Mouse (Mus musculus) thymus, adult 2 months (tissue): Measurements from ENCODE around the gene Coro1b. TPM values are rescaled to one million over a fixed set of nuclear protein-coding genes. Genes with fewer than 3 reads are reported as not detected.
"Not testable (repeated sequence)": the region's sequence is repeated elsewhere in the genome, so short reads cannot be mapped to it uniquely, and the experiment has no call there.

Experiments used
- DNase-seq: peaks from one replicate; pipeline ENCODE4 v3.0.0; 2021
- H3K27ac ChIP-seq: fragments of 200-500 bp; 2 replicates; pipeline ENCODE4 v1.5.1; 2012; ENCODE audit warnings: low read length, control low read depth; ENCODE audit not compliant: control insufficient read depth, insufficient read depth
- H3K27me3 ChIP-seq: fragments of 200-500 bp; 2 replicates; pipeline ENCODE4 v1.6.1; 2012; ENCODE audit warnings: mild to moderate bottlenecking, low read length, moderate library complexity, mixed read lengths; ENCODE audit not compliant: control insufficient read depth, insufficient read depth
- H3K36me3 ChIP-seq: fragments of 200-500 bp; 2 replicates; pipeline ENCODE4 v1.6.1; 2012; ENCODE audit warnings: mild to moderate bottlenecking, low read length, moderate library complexity; ENCODE audit not compliant: control insufficient read depth, insufficient read depth
- H3K4me1 ChIP-seq: fragments of 200-500 bp; replicated peaks from 2 replicates; pipeline ENCODE4 v1.6.1; 2012; ENCODE audit warnings: low read length; ENCODE audit not compliant: control insufficient read depth, insufficient read depth
- H3K4me3 ChIP-seq: fragments of 200-500 bp; 2 replicates; pipeline ENCODE4 v1.5.1; 2012; ENCODE audit warnings: mild to moderate bottlenecking, low read length, control low read depth, moderate library complexity; ENCODE audit not compliant: control insufficient read depth, insufficient read depth
- CTCF ChIP-seq: fragments of 200-500 bp; IDR thresholded peaks from 2 replicates; pipeline ENCODE4 v1.5.1; 2012; ENCODE audit warnings: mild to moderate bottlenecking, control low read depth, low read length, moderate library complexity, borderline replicate concordance; ENCODE audit not compliant: control insufficient read depth, poor library complexity, insufficient read depth; ENCODE audit errors: extremely low read depth
- POLR2A ChIP-seq: fragments of 200-500 bp; IDR thresholded peaks from 2 replicates; pipeline ENCODE4 v1.6.1; 2012; ENCODE audit warnings: mild to moderate bottlenecking, low read length, control low read depth, moderate library complexity; ENCODE audit not compliant: control insufficient read depth, poor library complexity, insufficient read depth; ENCODE audit errors: extremely low read depth
- WGBS: fragments of 180-500 bp; shearing (Covaris S2); methylation state at CpG from one replicate; pipeline ENCODE4 v1.1.7; 2018; 5-methylcytosine and 5-hydroxymethylcytosine counted together
- polyA plus RNA-seq: library from polyadenylated mRNA; depleted of rRNA; stranded (reverse); fragments of >200 nt; gene quantifications from 2 replicates; pipeline ENCODE4 v1.2.3, GENCODE M21; 2012

Coro1b gene
- polyA plus RNA-seq, 1 experiment, result 508 TPM

DNA sequence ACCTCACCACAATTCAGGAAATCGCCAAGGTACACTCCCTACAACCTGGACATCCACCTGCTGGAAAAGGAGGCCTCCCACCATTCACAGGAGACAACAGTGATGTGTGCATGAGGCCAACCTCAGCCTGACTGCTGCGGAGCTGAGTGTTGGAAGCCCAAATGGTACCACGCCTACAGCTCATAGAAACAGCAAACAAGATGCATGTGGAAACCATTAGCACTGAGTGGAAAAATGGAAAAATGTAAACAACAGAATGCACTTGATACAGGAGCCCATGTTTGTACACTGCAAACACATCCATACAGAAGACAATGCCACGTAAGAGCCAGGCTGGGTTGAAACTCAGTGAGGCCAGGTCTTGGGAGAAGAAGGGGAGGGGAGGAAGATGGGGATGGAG is 24.0 kb upstream of the Coro1b start:
- peaks cover 3% of the 10 kb centered on the region; the same call in 1 of the 2 replicates for H3K36me3 ChIP-seq
- WGBS, result 94% methylated on average over 4 of the region's 4 CpGs
- H3K27ac ChIP-seq, result no peak overlapping the region
- peaks cover 30% of the 10 kb centered on the region for H3K4me1 ChIP-seq
- TF ChIP-seq CTCF (no peak), POLR2A (no peak)
- no peaks in the 10 kb centered on the region for H3K27me3 ChIP-seq
- no peak overlapping the region for H3K4me3 ChIP-seq
- DNase-seq, result no peak

DNA sequence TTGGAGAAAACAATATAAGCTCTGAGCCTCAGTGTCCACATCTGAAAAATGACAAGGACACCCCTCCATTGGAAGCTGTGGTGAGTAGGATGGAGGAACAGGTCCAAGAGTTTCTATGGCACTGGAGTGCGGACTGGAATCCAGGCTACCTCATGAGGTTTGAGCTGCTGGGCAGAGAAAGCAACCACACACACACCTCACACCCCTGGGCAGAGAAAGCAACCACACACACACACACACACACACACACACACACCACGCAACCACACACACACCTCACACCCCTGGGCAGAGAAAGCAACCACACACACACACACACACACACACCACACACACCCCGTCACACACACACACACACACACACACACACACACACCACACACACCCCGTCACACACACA is 23.2 kb upstream of the Coro1b start:
- H3K4me1 ChIP-seq, result peaks cover 26% of the 10 kb centered on the region
- not testable (repeated sequence) for H3K27ac ChIP-seq, DNase-seq, H3K36me3 ChIP-seq, H3K4me3 ChIP-seq, H3K27me3 ChIP-seq
- WGBS, result 18% methylated on average over 4 of the region's 4 CpGs

DNA sequence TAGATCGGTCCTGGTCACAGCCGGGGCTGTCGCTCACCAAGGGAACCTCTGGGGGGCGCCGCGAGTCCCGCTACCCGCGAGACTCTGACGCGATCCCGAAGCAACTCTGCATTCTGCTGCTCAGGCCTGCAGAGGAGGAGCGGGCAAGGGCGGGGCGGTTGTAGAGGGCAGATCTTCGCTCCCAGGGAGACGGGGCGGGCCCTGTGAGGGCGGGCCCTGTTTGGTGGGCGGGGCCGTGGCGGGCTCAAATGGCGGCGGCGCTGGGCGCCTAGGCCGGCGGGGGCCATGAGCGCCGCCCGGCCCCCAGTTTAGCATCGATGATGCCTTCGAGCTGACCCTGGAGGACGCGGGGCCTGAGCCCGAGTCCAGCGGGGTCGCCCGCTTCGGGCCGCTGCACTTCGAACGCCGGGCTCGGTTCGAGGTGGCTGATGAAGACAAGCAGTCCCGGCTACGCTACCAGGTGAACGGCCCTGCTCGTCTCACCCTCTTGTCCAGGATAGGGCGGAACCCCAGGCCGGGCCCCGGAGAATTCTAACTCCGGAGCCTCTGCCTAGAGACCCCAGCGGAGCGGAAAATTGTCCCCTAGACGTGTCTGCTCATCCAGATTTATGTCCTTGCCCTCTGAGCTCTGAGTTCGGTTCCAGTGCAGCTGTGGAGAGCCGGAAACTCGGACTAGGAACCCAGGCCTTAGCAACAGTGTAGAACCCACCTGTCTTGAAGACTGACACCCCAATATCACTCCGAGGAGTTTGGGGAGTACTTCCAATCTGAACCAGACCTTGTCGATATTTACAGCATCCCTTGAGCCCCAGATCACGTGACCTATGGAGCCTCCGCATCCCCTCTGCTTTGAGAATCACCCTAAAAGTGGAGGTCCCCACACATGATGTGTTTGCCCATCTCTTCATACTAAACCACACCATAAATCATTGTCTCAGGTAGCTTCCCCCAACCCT is 22.4 kb upstream of the Coro1b start, which contains the start of gene Aip:
Gene Aip, minus strand, starts transcription at position 118 of the 956 bp plus-strand sequence.
- H3K27me3 ChIP-seq, result no peaks in the 10 kb centered on the region
- H3K36me3 ChIP-seq, result peaks cover 3% of the 10 kb centered on the region; the same call in 1 of the 2 replicates
- TF ChIP-seq CTCF, result peak; percentile 84
- TF ChIP-seq POLR2A, result peak; percentile 74
- H3K4me3 ChIP-seq, result peak within 1 kb of the TSS; percentile 73
- DNase-seq, result peak; percentile 99
- H3K4me1 ChIP-seq, result peaks cover 20% of the 10 kb centered on the region
- H3K27ac ChIP-seq, result peak within 1 kb of the TSS; percentile 41; the same call in 1 of the 2 replicates
- WGBS, result under 1% methylated on average over 64 of the region's 64 CpGs

DNA sequence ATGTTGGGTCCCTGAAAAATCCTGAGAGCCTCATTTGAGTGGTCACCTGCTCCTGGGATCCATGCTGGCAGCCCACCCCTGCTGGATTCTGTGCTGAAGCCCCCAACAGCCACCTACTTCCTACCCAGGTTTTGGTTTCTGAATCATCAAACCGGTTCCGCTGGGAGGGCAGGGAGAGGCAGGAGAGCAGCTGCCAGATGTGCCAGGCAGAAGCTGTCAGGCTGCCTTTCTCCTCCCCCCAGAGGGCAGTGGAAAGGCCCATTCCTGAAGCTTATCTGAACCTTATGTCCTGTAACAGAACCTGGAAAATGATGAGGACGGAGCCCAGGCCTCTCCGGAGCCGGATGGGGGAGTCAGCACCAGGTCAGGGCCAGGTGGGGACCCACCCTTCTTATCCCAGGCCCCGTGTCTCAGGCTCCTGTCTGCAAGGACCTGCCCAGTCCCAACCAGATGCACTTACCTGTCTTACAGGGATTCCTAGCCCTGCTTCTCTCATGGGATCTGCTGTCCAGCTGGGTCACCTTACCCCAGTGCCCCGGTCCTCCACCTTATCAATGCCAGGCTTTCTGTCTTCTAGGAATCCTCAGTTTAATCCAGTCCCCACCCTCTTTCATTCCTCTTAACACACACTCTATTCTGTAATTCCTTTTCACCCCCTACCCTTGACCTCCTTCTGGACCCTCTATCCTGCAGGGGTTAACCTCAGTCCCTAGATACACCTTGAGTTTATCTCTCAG is 21.5 kb upstream of the Coro1b start:
- H3K4me3 ChIP-seq, result peak overlapping the region; percentile 73
- peak; percentile 35 for DNase-seq
- H3K36me3 ChIP-seq, result peaks cover 3% of the 10 kb centered on the region; the same call in 1 of the 2 replicates
- TF ChIP-seq POLR2A, result no peak
- no peak for TF ChIP-seq CTCF
- peaks cover 18% of the 10 kb centered on the region for H3K4me1 ChIP-seq
- no peaks in the 10 kb centered on the region for H3K27me3 ChIP-seq
- 61% methylated on average over 7 of the region's 7 CpGs for WGBS
- peak overlapping the region; percentile 41; the same call in 1 of the 2 replicates for H3K27ac ChIP-seq

DNA sequence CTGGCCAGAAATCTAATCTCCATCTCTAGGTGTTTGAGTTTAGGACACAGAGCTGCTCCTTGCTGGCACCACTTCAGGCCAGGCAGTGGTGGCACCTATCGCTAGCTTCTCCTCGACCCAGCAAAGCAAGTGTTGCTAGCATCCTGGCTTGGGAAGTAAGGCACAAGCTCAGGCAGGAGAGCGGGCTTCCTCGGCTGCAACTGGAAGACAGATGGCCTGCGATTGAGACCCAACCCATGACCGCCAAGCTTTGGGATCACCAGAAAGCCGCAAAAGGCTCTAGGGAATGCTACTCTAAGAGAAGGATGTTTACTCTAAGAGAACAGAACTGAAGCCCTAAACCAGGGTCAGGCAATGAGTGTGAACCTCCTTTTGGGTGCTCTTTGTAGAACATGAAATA is 19.0 kb upstream of the Coro1b start:
- Histone ChIP-seq H3K4me1 (peaks cover 18% of the 10 kb centered on the region), H3K4me3 (no peak overlapping the region), H3K27ac (no peak overlapping the region), H3K27me3 (no peaks in the 10 kb centered on the region), H3K36me3 (peaks cover 12% of the 10 kb centered on the region)
- DNase-seq, result no peak
- WGBS, result 95% methylated on average over 7 of the region's 7 CpGs
- TF ChIP-seq CTCF (no peak), POLR2A (no peak)

DNA sequence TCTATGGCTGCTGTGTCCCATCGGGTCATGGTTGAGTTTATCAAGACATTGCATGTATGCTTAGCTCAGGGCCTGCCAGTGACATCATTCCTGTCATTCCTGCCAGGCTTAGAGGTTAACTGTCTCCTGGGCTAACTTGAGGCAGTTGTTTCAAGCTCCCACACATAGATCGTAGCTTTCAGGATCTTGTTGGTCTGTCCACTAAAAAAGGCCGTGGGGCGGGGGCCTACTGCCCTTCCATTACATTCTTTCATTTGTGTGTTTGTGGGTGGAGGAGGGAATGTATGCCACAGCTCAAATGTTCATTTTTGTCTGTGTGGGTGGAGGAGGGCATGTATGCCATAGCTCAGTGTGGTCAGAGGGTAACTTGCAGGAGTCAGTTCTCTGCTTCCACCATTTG is 18.3 kb upstream of the Coro1b start:
- WGBS, result 99% methylated on average over 4 of the region's 4 CpGs
- no peak for DNase-seq
- H3K27me3 ChIP-seq, result no peaks in the 10 kb centered on the region
- no peak overlapping the region for H3K4me3 ChIP-seq
- peaks cover 12% of the 10 kb centered on the region for H3K36me3 ChIP-seq
- TF ChIP-seq CTCF, result no peak
- TF ChIP-seq POLR2A, result no peak
- H3K4me1 ChIP-seq, result peaks cover 21% of the 10 kb centered on the region
- H3K27ac ChIP-seq, result no peak overlapping the region
